Mouse (Mus musculus) heart, postnatal 14 days (tissue): Measurements from ENCODE around the gene Glipr1l1. TPM values are rescaled to one million over a fixed set of nuclear protein-coding genes. Genes with fewer than 3 reads are reported as not detected.
"Not testable (repeated sequence)": the region's sequence is repeated elsewhere in the genome, so short reads cannot be mapped to it uniquely, and the experiment has no call there.

Source experiments
- DNase-seq, 2 experiments: peaks; one replicate each; pipeline ENCODE4 v3.0.0; 2021 to 2022
- intact Hi-C: fragments of 180-260 bp; cut with DNase I; formaldehyde crosslinking; loops from one replicate; pipeline ENCODE4 v1.15.1; 2025
- long read RNA-seq, 2 experiments: library from polyadenylated mRNA; stranded (forward); transcript quantifications; one replicate each; pipeline ENCODE4 v2.0.0; 2021
- total RNA-seq, 2 experiments: library from RNA; stranded (reverse); gene quantifications; 2 replicates each; pipeline ENCODE4 v1.2.3; 2021

Gene Glipr1l1
- not detected for total RNA-seq
- long read RNA-seq, experiment 1 = 0 reads
- long read RNA-seq, experiment 2 = 0 reads

GRCm38 (mm10) chr10:112059702-112060582 lies at the start of gene Glipr1l1:
TSS of gene Glipr1l1 (plus strand) at chr10:112060189.
- intact Hi-C loops = loop anchor here (5.0 to 10.0 kb wide), 2 partner anchors 47 to 105 kb away; partner anchors contain the start of genes Caps2 and Glipr1l3
- peak; percentile 23 to 32 for DNase-seq

- intact Hi-C loops = no loop called here
- DNase-seq = no peak
Observed at GRCm38 (mm10) chr10:112023585-112023984, 36.4 kb upstream of the Glipr1l1 start.

GRCm38 (mm10) chr10:112028689-112029088 lies 31.3 kb upstream of the Glipr1l1 start:
- DNase-seq, intact Hi-C loops: not testable (repeated sequence)

- intact Hi-C loops, DNase-seq: not testable (repeated sequence)
Observed at GRCm38 (mm10) chr10:112043523-112043922, 16.5 kb upstream of the Glipr1l1 start.

GRCm38 (mm10) chr10:112044283-112044682 lies 15.7 kb upstream of the Glipr1l1 start:
- intact Hi-C loops, DNase-seq: not testable (repeated sequence)

GRCm38 (mm10) chr10:112051220-112051619 lies 8.8 kb upstream of the Glipr1l1 start:
- intact Hi-C loops = loop anchor here (10.0 kb wide), 1 partner anchor 114 kb away; the partner anchor contains the start of genes Caps2 and Glipr1l3
- DNase-seq = no peak

- intact Hi-C loops = loop anchor here (10.0 kb wide), 1 partner anchor 113 kb away; the partner anchor contains the start of genes Caps2 and Glipr1l3
- DNase-seq = not testable (repeated sequence)
Observed at GRCm38 (mm10) chr10:112051956-112052355, 8.0 kb upstream of the Glipr1l1 start.

GRCm38 (mm10) chr10:112060583-112060934 lies 570 bp downstream of the Glipr1l1 start:
- intact Hi-C loops = loop anchor here (5.0 kb wide), 1 partner anchor 47 kb away; no protein-coding TSS in a partner anchor
- DNase-seq = not testable (repeated sequence)

- DNase-seq = no peak
- intact Hi-C loops = no loop called here
Observed at GRCm38 (mm10) chr10:112080044-112080443, 20.1 kb downstream of the Glipr1l1 start.

- intact Hi-C loops = no loop called here
- DNase-seq = no peak
Observed at GRCm38 (mm10) chr10:112083157-112083556, 23.2 kb downstream of the Glipr1l1 start, which contains the start of gene Glipr1l2. TSS of gene Glipr1l2 (plus strand) at chr10:112083354.

GRCm38 (mm10) chr10:112105785-112106184 lies 45.8 kb downstream of the Glipr1l1 start:
- intact Hi-C loops = loop anchor here (2.0 to 10.0 kb wide), 3 partner anchors 43 to 621 kb away; partner anchors contain the start of gene Glipr1l1
- peak; percentile 50 to 69 for DNase-seq

- no peak for DNase-seq
- intact Hi-C loops = no loop called here
Observed at GRCm38 (mm10) chr10:112110401-112110800, 50.4 kb downstream of the Glipr1l1 start.

GRCm38 (mm10) chr10:112125090-112125489 lies 65.1 kb downstream of the Glipr1l1 start:
- DNase-seq, intact Hi-C loops: not testable (repeated sequence)

- DNase-seq, intact Hi-C loops: not testable (repeated sequence)
Observed at GRCm38 (mm10) chr10:112127682-112128230, 67.8 kb downstream of the Glipr1l1 start.

Other genes with a start within 250 kb of the Glipr1l1 start
- 10 to 100 TPM; 20.9 to 22.9 TPM for gene Krr1, start 87.5 kb upstream of the Glipr1l1 start, total RNA-seq
- gene Glipr1, start 57.6 kb upstream of the Glipr1l1 start, total RNA-seq = 1 to 10 TPM; 1.4 to 2.3 TPM
- gene Glipr1l2, start 23.2 kb downstream of the Glipr1l1 start, total RNA-seq = not detected
- gene Glipr1l3, start 100.1 kb downstream of the Glipr1l1 start, total RNA-seq = not detected
- not detected for gene Caps2, start 103.4 kb downstream of the Glipr1l1 start, total RNA-seq
- under 1 TPM; 0.66 to 0.76 TPM for gene Kcnc2, start 210.9 kb downstream of the Glipr1l1 start, total RNA-seq